Comparison of ENCODE assay signal across 9 mouse cellular contexts in the genomic region with DNA sequence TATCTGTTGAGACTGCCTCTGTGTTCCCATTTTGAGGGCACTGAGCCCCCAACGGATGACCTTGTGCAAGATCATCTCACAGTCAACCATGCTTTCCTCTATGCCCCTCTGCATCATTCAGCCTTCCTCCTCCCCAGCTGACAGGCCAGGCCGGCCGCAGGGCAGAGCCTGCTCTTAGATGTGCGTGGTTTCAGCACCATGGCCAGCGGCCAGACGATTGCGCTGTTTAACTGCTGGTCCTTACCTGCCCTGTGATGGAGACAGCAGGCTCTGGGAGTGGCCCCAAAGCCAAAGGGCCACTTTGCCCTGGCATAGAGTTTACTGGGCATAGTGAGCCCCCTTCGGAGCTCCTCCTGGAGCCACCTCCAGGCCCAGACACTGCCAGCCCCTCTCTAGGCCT. TPM values are rescaled to one million over a fixed set of nuclear protein-coding genes. Genes with fewer than 3 reads are reported as not detected.
A peak's percentile ranks its signal among the peaks of the same experiment; 100 is the strongest.
DNase-seq lines count a peak whose midpoint lies in the region; ATAC-seq and TF ChIP-seq lines count a peak whose summit lies in the region.
"Had no signal": no experiment of that assay in that cellular context is flagged by ENCODE, and none has a peak within 500 bp of the region (broad histone marks: within the 10 kb centered on the region; RNA-seq: fewer than 3 reads in every experiment).

No protein-coding gene starts in this region.

- DNase-seq in heart, adult 2 months = peak; percentile 29 to 61
- no peak for DNase-seq in heart, postnatal 25 days (ENCODE audit: low spot score)
- DNase-seq in ES-CJ7 (ENCODE audit: low read depth, low spot score) = peak; percentile 66
- peak; percentile 81 for DNase-seq in embryo, embryonic 10.5 days (ENCODE audit: low spot score)
- peak; percentile 72 to 79 for DNase-seq in kidney, postnatal 25 days
- DNase-seq in cerebellum, adult 8-10 months = no peak

- H3K4me1 ChIP-seq in heart, adult 2 months (ENCODE audit: control insufficient read depth, insufficient read depth, low read length) = no peaks in the 10 kb centered on the region; the same call in 1 of the 2 replicates
- H3K4me1 ChIP-seq in olfactory bulb, adult 2 months (ENCODE audit: control insufficient read depth, insufficient read depth, low read length) = peaks cover 90% of the 10 kb centered on the region
- H3K4me1 ChIP-seq: limb, embryonic 12.5 days had no signal

- intact Hi-C loops in heart, adult 2 months (cut with DNase I) = no loop called here
- intact Hi-C loops in heart, postnatal 25 days (cut with DNase I) = no loop called here

- no peaks in the 10 kb centered on the region for H3K79me2 ChIP-seq in heart, adult 2 months (replicated peaks; ENCODE audit: control insufficient read depth, insufficient read depth, low read length)

- no peak for TF ChIP-seq CTCF in heart, adult 2 months (IDR thresholded peaks at IDR 0.05)
- TF ChIP-seq CTCF in olfactory bulb, adult 2 months (IDR thresholded peaks at IDR 0.05; ENCODE audit: insufficient read depth, low read depth, low read length) = no peak

- no peak overlapping the region for H3K27ac ChIP-seq in heart, adult 2 months
- peak overlapping the region; percentile 40; the same call in 1 of the 2 replicates for H3K27ac ChIP-seq in olfactory bulb, adult 2 months (ENCODE audit: insufficient read depth, low read depth, low read length)
- H3K27ac ChIP-seq: limb, embryonic 12.5 days had no signal

- H3K9ac ChIP-seq in heart, adult 2 months (ENCODE audit: low read depth, low read length) = no peak overlapping the region
- H3K9ac ChIP-seq: limb, embryonic 12.5 days had no signal

- no peaks in the 10 kb centered on the region for H3K36me3 ChIP-seq in heart, adult 2 months (ENCODE audit: control insufficient read depth, insufficient read depth, low read length)
- H3K36me3 ChIP-seq: limb, embryonic 12.5 days had no signal

- no peak for TF ChIP-seq EP300 in heart, adult 2 months (IDR thresholded peaks at IDR 0.05; ENCODE audit: insufficient read depth, low read depth, low read length)

- H3K27me3 ChIP-seq in heart, adult 2 months (ENCODE audit: control insufficient read depth, insufficient read depth, low read length) = no peaks in the 10 kb centered on the region

- ATAC-seq in cerebellum, adult (ENCODE audit: insufficient number of reproducible peaks, low FRiP score, low TSS enrichment) = no peak

- H3K4me3 ChIP-seq in heart, adult 2 months = no peak overlapping the region
- no peak overlapping the region for H3K4me3 ChIP-seq in olfactory bulb, adult 2 months (ENCODE audit: insufficient read depth, low read depth, low read length)
- H3K4me3 ChIP-seq: limb, embryonic 12.5 days had no signal

- TF ChIP-seq POLR2A in heart, adult 2 months (IDR thresholded peaks at IDR 0.05; ENCODE audit: insufficient read depth, low read depth, low read length) = no peak
- TF ChIP-seq POLR2A in olfactory bulb, adult 2 months (IDR thresholded peaks at IDR 0.05; ENCODE audit: insufficient read depth, low read depth, low read length) = no peak

- 12% methylated on average over 8 of the region's 8 CpGs for WGBS in heart, adult 2 months
- WGBS in olfactory bulb, adult 2 months = 45% methylated on average over 8 of the region's 8 CpGs

RNA-seq across cellular contexts. Expression of gene Dlgap4, which starts 39.3 kb away (rescaled TPM):
- 10 to 100 TPM; 31.3 to 32.5 TPM for total RNA-seq in heart, adult 2 months (2021)
- polyA plus RNA-seq in heart, adult 2 months (2012; rRNA removed) = 61.0 and 61.5 TPM in 2 replicates
- 10 to 100 TPM; 30.1 to 41.8 TPM for total RNA-seq in heart, postnatal 25 days (2021)
- polyA plus RNA-seq in olfactory bulb, adult 2 months (2012; ENCODE audit: insufficient read depth, insufficient read length, low replicate concordance, missing spikeins) = not detected in 2 replicates

Comparison
In these comparisons a context has a peak if more than half of its experiments do, and no peak if none do; other contexts are left out.
1. DNase-seq: peak in heart, adult 2 months (2 of 2), ES-CJ7 (single experiment), embryo, embryonic 10.5 days (single experiment) and kidney, postnatal 25 days (2 of 2); none in heart, postnatal 25 days (single experiment) and cerebellum, adult 8-10 months (single experiment).